9 mouse cellular contexts compared by ENCODE assay signal in genomic region chr14:118922251-118922650, GRCm38 (mm10). TPM values are rescaled to one million over a fixed set of nuclear protein-coding genes. Genes with fewer than 3 reads are reported as not detected.
A peak's percentile ranks its signal among the peaks of the same experiment; 100 is the strongest.
DNase-seq lines count a peak whose midpoint lies in the region; ATAC-seq and TF ChIP-seq lines count a peak whose summit lies in the region.
"Had no signal": no experiment of that assay in that cellular context is flagged by ENCODE, and none has a peak within 500 bp of the region (broad histone marks: within the 10 kb centered on the region; RNA-seq: fewer than 3 reads in every experiment).

No protein-coding gene starts in this region.

- peaks cover 25% of the 10 kb centered on the region for H3K27me3 ChIP-seq in heart, embryonic 13.5 days (replicated peaks)
- H3K27me3 ChIP-seq in forebrain, embryonic 15.5 days, result no peaks in the 10 kb centered on the region
- H3K27me3 ChIP-seq in liver, embryonic 16.5 days (ENCODE audit: control insufficient read depth, insufficient read depth, low read depth, low read length), result peaks cover 60% of the 10 kb centered on the region
- H3K27me3 ChIP-seq: CH12.LX had no signal

- no peak for DNase-seq in heart, postnatal 36 days
- no peak for DNase-seq in ES-E14 (ENCODE audit: low read depth, low spot score)
- DNase-seq in urinary bladder, postnatal 10 days (ENCODE audit: low spot score), result no peak
- DNase-seq in gastrocnemius, postnatal 36 days, result no peak
- DNase-seq in adrenal gland, postnatal 10 days, result no peak

- intact Hi-C loops in heart, postnatal 36 days (cut with DNase I), result no loop called here
- intact Hi-C loops in gastrocnemius, postnatal 36 days (cut with DNase I), result no loop called here

- peak overlapping the region; percentile 63 for H3K4me3 ChIP-seq in heart, embryonic 13.5 days
- H3K4me3 ChIP-seq in ES-E14 (ENCODE audit: insufficient read depth in 1 of 2, low read depth in 1 of 2, low read length in 2 of 2, poor library complexity in 1 of 2, severe bottlenecking in 1 of 2), result peak overlapping the region; percentile 35 to 54; a peak in 3 of 4 replicates
- H3K4me3 ChIP-seq in forebrain, embryonic 15.5 days, result peak overlapping the region; percentile 45
- H3K4me3 ChIP-seq in liver, embryonic 16.5 days (ENCODE audit: low read depth, low read length), result peak overlapping the region; percentile 33

- no peak overlapping the region for H3K27ac ChIP-seq in heart, embryonic 13.5 days (replicated peaks)
- no peak overlapping the region for H3K27ac ChIP-seq in ES-E14 (ENCODE audit: insufficient read depth, low read depth, low read length, poor library complexity, severe bottlenecking)
- H3K27ac ChIP-seq in forebrain, embryonic 15.5 days (replicated peaks), result no peak overlapping the region
- no peak overlapping the region for H3K27ac ChIP-seq in liver, embryonic 16.5 days (ENCODE audit: low read length)

- peak overlapping the region; percentile 89 for H3K4me2 ChIP-seq in heart, embryonic 13.5 days
- H3K4me2 ChIP-seq in forebrain, embryonic 15.5 days (replicated peaks), result peak overlapping the region; percentile 76
- H3K4me2 ChIP-seq in liver, embryonic 16.5 days (ENCODE audit: low read depth, low read length), result peak overlapping the region; percentile 53

- H3K4me1 ChIP-seq in heart, embryonic 13.5 days, result peaks cover 39% of the 10 kb centered on the region
- H3K4me1 ChIP-seq in ES-E14 (ENCODE audit: control insufficient read depth in 2 of 2, insufficient read depth in 2 of 2, low read length in 2 of 2, poor library complexity in 1 of 2), result peaks cover 0 to 4% of the 10 kb centered on the region in 2 experiments; a peak in 2 of 4 replicates
- H3K4me1 ChIP-seq in forebrain, embryonic 15.5 days, result peaks cover 45% of the 10 kb centered on the region
- H3K4me1 ChIP-seq in liver, embryonic 16.5 days (ENCODE audit: control insufficient read depth, low read depth, low read length), result peaks cover 14% of the 10 kb centered on the region; the same call in 1 of the 2 replicates

- peaks cover 10% of the 10 kb centered on the region for H3K36me3 ChIP-seq in heart, embryonic 13.5 days
- H3K36me3 ChIP-seq in ES-E14 (ENCODE audit: control insufficient read depth, insufficient read depth, low read length, poor library complexity, severe bottlenecking), result peaks cover 1% of the 10 kb centered on the region; the same call in 1 of the 2 replicates
- H3K36me3 ChIP-seq in forebrain, embryonic 15.5 days, result peaks cover 9% of the 10 kb centered on the region
- H3K36me3 ChIP-seq in liver, embryonic 16.5 days (ENCODE audit: control insufficient read depth, insufficient read depth), result no peaks in the 10 kb centered on the region

- in situ Hi-C loops in ES-E14 (cut with MboI; ENCODE audit: low sequenced_read_pairs in 2 of 2, unreplicated experiment in 2 of 2), result no loop called here

- ATAC-seq in heart, embryonic 13.5 days (ENCODE audit: extremely low read depth, insufficient number of reproducible peaks, low FRiP score, low TSS enrichment), result no peak
- no peak for ATAC-seq in forebrain, embryonic 15.5 days (replicated peaks)
- no peak; the same call in 1 of the 2 replicates for ATAC-seq in liver, embryonic 16.5 days (ENCODE audit: low read depth)

- WGBS in heart, embryonic 13.5 days, result 23% methylated on average over 22 of the region's 22 CpGs
- WGBS in forebrain, embryonic 15.5 days, result 28% methylated on average over 22 of the region's 22 CpGs
- 19% methylated on average over 22 of the region's 22 CpGs for WGBS in liver, embryonic 16.5 days (ENCODE audit: insufficient replicate concordance)

- no peaks in the 10 kb centered on the region for H3K9me3 ChIP-seq in heart, embryonic 13.5 days
- no peaks in the 10 kb centered on the region for H3K9me3 ChIP-seq in ES-E14 (ENCODE audit: control insufficient read depth, insufficient read depth, low read depth, low read length)
- H3K9me3 ChIP-seq in forebrain, embryonic 15.5 days, result no peaks in the 10 kb centered on the region
- H3K9me3 ChIP-seq in liver, embryonic 16.5 days (replicated peaks; ENCODE audit: control insufficient read depth, low read length), result no peaks in the 10 kb centered on the region

- H3K9ac ChIP-seq in heart, embryonic 13.5 days, result peak overlapping the region; percentile 76
- no peak overlapping the region for H3K9ac ChIP-seq in ES-E14 (ENCODE audit: insufficient read depth, low read depth, low read length, poor library complexity, severe bottlenecking)
- peak overlapping the region; percentile 51 for H3K9ac ChIP-seq in forebrain, embryonic 15.5 days (replicated peaks)
- no peak overlapping the region for H3K9ac ChIP-seq in liver, embryonic 16.5 days (ENCODE audit: low read depth, low read length)

TF ChIP-seq in ES-E14, 5 proteins besides CTCF, POLR2A, EP300 and RAD21:
- no peak for TF ChIP-seq CHD2 (IDR thresholded peaks at IDR 0.05; ENCODE audit: low read depth, low read length)
- TF ChIP-seq ZC3H11A (IDR thresholded peaks at IDR 0.05; ENCODE audit: borderline replicate concordance, low read depth, low read length), result no peak
- TF ChIP-seq ZNF384 (IDR thresholded peaks at IDR 0.05; ENCODE audit: low read depth, low read length), result no peak
- TF ChIP-seq MAFK (IDR thresholded peaks at IDR 0.05; ENCODE audit: insufficient read depth, low read depth, low read length), result no peak
- TF ChIP-seq HCFC1 (IDR thresholded peaks at IDR 0.05; ENCODE audit: borderline replicate concordance, insufficient read depth, low read length), result no peak

RNA-seq across cellular contexts. Expression of gene Dzip1, which starts 3.0 kb away (rescaled TPM):
- 6.9 and 8.0 TPM in 2 replicates for polyA plus RNA-seq in heart, embryonic 13.5 days (2015; fragmentation: Nextera tagmentation; extraction: Ambion mirVana)
- total RNA-seq in heart, postnatal 36 days (2021), result 1 to 10 TPM; 1.6 to 2.1 TPM
- 6.8 and 15.3 TPM in 2 replicates for total RNA-seq in ES-E14 (2012; rRNA removed)
- polyA plus RNA-seq in forebrain, embryonic 15.5 days (2015; fragmentation: Nextera tagmentation; extraction: Ambion mirVana), result 40.8 and 41.4 TPM in 2 replicates
- 1.4 and 1.7 TPM in 2 replicates for polyA plus RNA-seq in liver, embryonic 16.5 days (2015; fragmentation: Nextera tagmentation; extraction: Ambion mirVana)
- 1 to 10 TPM; 1.5 to 1.6 TPM for total RNA-seq in gastrocnemius, postnatal 36 days (2021)
- 10 to 100 TPM; 12.3 to 15.7 TPM for total RNA-seq in adrenal gland, postnatal 10 days (2021)

RNA-seq across cellular contexts. Expression of gene Dnajc3, which starts 15.5 kb away (rescaled TPM):
- polyA plus RNA-seq in heart, embryonic 13.5 days (2015; fragmentation: Nextera tagmentation; extraction: Ambion mirVana), result 23.1 and 26.0 TPM in 2 replicates
- total RNA-seq in heart, postnatal 36 days (2021), result 10 to 100 TPM; 26.8 to 34.0 TPM
- 21.8 and 29.8 TPM in 2 replicates for total RNA-seq in ES-E14 (2012; rRNA removed)
- 17.9 and 19.0 TPM in 2 replicates for polyA plus RNA-seq in forebrain, embryonic 15.5 days (2015; fragmentation: Nextera tagmentation; extraction: Ambion mirVana)
- polyA plus RNA-seq in liver, embryonic 16.5 days (2015; fragmentation: Nextera tagmentation; extraction: Ambion mirVana), result 30.3 and 31.6 TPM in 2 replicates
- 10 to 100 TPM; 16.0 to 19.3 TPM for total RNA-seq in gastrocnemius, postnatal 36 days (2021)
- total RNA-seq in adrenal gland, postnatal 10 days (2021), result 10 to 100 TPM; 42.4 to 50.9 TPM

Comparison
In these comparisons a context has a peak if more than half of its experiments do, and no peak if none do; other contexts are left out.
1. H3K9ac ChIP-seq: peak in heart, embryonic 13.5 days (single experiment) and forebrain, embryonic 15.5 days (single experiment); none in ES-E14 (single experiment) and liver, embryonic 16.5 days (single experiment).
2. Peak in every context shown above with its lines, with median percentiles within 50 percentile points of each other: H3K4me2 ChIP-seq and H3K4me3 ChIP-seq.